Mouse (Mus musculus): ENCODE results near the gene Cenpp.

Cenpp gene

GRCm38 (mm10) chr13:49530636-49531035 is 121.9 kb downstream of the Cenpp start:
- DNase-seq (ENCODE audit: low read depth, low spot score), result no peak

- no peak for DNase-seq (ENCODE audit: low read depth, low spot score)
Measured at GRCm38 (mm10) chr13:49526235-49526634, 126.3 kb downstream of the Cenpp start.

- no peak for DNase-seq (ENCODE audit: low read depth, low spot score)
Measured at GRCm38 (mm10) chr13:49518761-49519160, 133.8 kb downstream of the Cenpp start.

GRCm38 (mm10) chr13:49507176-49507575 is 145.4 kb downstream of the Cenpp start:
- no peak for DNase-seq (ENCODE audit: low read depth, low spot score)

GRCm38 (mm10) chr13:49505776-49506175 is 146.8 kb downstream of the Cenpp start:
- no peak for DNase-seq (ENCODE audit: low read depth, low spot score)

- DNase-seq (ENCODE audit: low read depth, low spot score), result no peak
Measured at GRCm38 (mm10) chr13:49504510-49504909, 148.1 kb downstream of the Cenpp start, which contains the start of gene Ecm2. Ecm2 (plus strand) TSS chr13:49504810.

- DNase-seq (ENCODE audit: low read depth, low spot score), result no peak
Measured at GRCm38 (mm10) chr13:49492376-49493368, 159.9 kb downstream of the Cenpp start, which contains the start of gene Tes3-ps. Tes3-ps (plus strand) TSS chr13:49493318.

GRCm38 (mm10) chr13:49485388-49485787 is 167.2 kb downstream of the Cenpp start:
- DNase-seq (ENCODE audit: low read depth, low spot score), result no peak

GRCm38 (mm10) chr13:49480551-49480950 is 172.0 kb downstream of the Cenpp start:
- DNase-seq (ENCODE audit: low read depth, low spot score), result no peak

- no peak for DNase-seq (ENCODE audit: low read depth, low spot score)
Measured at GRCm38 (mm10) chr13:49480057-49480456, 172.5 kb downstream of the Cenpp start.

- no peak for DNase-seq (ENCODE audit: low read depth, low spot score)
Measured at GRCm38 (mm10) chr13:49479399-49479798, 173.2 kb downstream of the Cenpp start.

GRCm38 (mm10) chr13:49478851-49479374 is 173.7 kb downstream of the Cenpp start:
- no peak for DNase-seq (ENCODE audit: low read depth, low spot score)

- DNase-seq (ENCODE audit: low read depth, low spot score), result no peak
Measured at GRCm38 (mm10) chr13:49477887-49478286, 174.7 kb downstream of the Cenpp start.

- DNase-seq (ENCODE audit: low read depth, low spot score), result no peak
Measured at GRCm38 (mm10) chr13:49472676-49473005, 179.9 kb downstream of the Cenpp start.

- no peak for DNase-seq (ENCODE audit: low read depth, low spot score)
Measured at GRCm38 (mm10) chr13:49471981-49472675, 180.5 kb downstream of the Cenpp start.

- no peak for DNase-seq (ENCODE audit: low read depth, low spot score)
Measured at GRCm38 (mm10) chr13:49470806-49471205, 181.8 kb downstream of the Cenpp start.

- no peak for DNase-seq (ENCODE audit: low read depth, low spot score)
Measured at GRCm38 (mm10) chr13:49470319-49470718, 182.3 kb downstream of the Cenpp start.

- no peak for DNase-seq (ENCODE audit: low read depth, low spot score)
Measured at GRCm38 (mm10) chr13:49469002-49469401, 183.6 kb downstream of the Cenpp start.

- DNase-seq (ENCODE audit: low read depth, low spot score), result no peak
Measured at GRCm38 (mm10) chr13:49467585-49467984, 185.0 kb downstream of the Cenpp start.

GRCm38 (mm10) chr13:49466393-49467075 is 186.1 kb downstream of the Cenpp start:
- DNase-seq (ENCODE audit: low read depth, low spot score), result no peak

- DNase-seq (ENCODE audit: low read depth, low spot score), result no peak
Measured at GRCm38 (mm10) chr13:49465875-49466274, 186.7 kb downstream of the Cenpp start.

GRCm38 (mm10) chr13:49462921-49463320 is 189.7 kb downstream of the Cenpp start:
- no peak for DNase-seq (ENCODE audit: low read depth, low spot score)
